Mouse (Mus musculus) embryonic facial prominence, embryonic 10.5 days (tissue): Measurements from ENCODE around the gene Cdip1. TPM values are rescaled to one million over a fixed set of nuclear protein-coding genes. Genes with fewer than 3 reads are reported as not detected.
A peak's percentile ranks its signal among the peaks of the same experiment; 100 is the strongest.
"Not testable (repeated sequence)": the region's sequence is repeated elsewhere in the genome, so short reads cannot be mapped to it uniquely, and the experiment has no call there.

Experiments used
- DNase-seq: peaks from one replicate; pipeline ENCODE4 v3.0.0-alpha.2; 2017; ENCODE audit warnings: low spot score
- H3K27ac ChIP-seq: fragments of 300-500 bp; sonication (generic); replicated peaks from 2 replicates; pipeline ENCODE4 v1.5.1; 2016; ENCODE audit warnings: mild to moderate bottlenecking
- H3K27me3 ChIP-seq: fragments of 300-500 bp; sonication (generic); replicated peaks from 2 replicates; pipeline ENCODE4 v1.6.1; 2016; ENCODE audit warnings: low read depth, mild to moderate bottlenecking; ENCODE audit not compliant: poor library complexity, severe bottlenecking
- H3K36me3 ChIP-seq: fragments of 300-500 bp; sonication (generic); replicated peaks from 2 replicates; pipeline ENCODE4 v1.6.1; 2016; ENCODE audit warnings: mild to moderate bottlenecking, moderate library complexity
- H3K4me1 ChIP-seq: fragments of 300-500 bp; sonication (generic); 2 replicates; pipeline ENCODE4 v1.6.1; 2016
- H3K4me3 ChIP-seq: fragments of 300-500 bp; sonication (generic); 2 replicates; pipeline ENCODE4 v1.5.1; 2016; ENCODE audit warnings: mild to moderate bottlenecking, moderate library complexity
- H3K9me3 ChIP-seq: fragments of 300-500 bp; sonication (generic); 2 replicates; pipeline ENCODE4 v1.6.1; 2016; ENCODE audit warnings: mild to moderate bottlenecking
- WGBS: fragments of 180-500 bp; shearing (Covaris S2); methylation state at CpG from one replicate; pipeline ENCODE4 v1.1.7; 2016; 5-methylcytosine and 5-hydroxymethylcytosine counted together
- polyA plus RNA-seq: library from polyadenylated mRNA; unstranded; fragments of >200 nt; fragmentation: Nextera tagmentation; extraction: Ambion mirVana; gene quantifications from 2 replicates; pipeline ENCODE4 v1.2.1, GENCODE M21; 2016

The Cdip1 gene
- polyA plus RNA-seq, result 112 and 116 TPM in 2 replicates

GRCm38 (mm10) chr16:4789810-4790559 is at the start of gene Cdip1:
Cdip1 (minus strand) TSS chr16:4790292.
- Histone ChIP-seq H3K36me3 (peaks cover 7% of the 10 kb centered on the region), H3K4me3 (peak within 1 kb of the TSS; percentile 86), H3K27me3 (no peaks in the 10 kb centered on the region), H3K4me1 (peaks cover 29% of the 10 kb centered on the region), H3K9me3 (no peaks in the 10 kb centered on the region), H3K27ac (peak within 1 kb of the TSS; percentile 98)
- DNase-seq, result peak; percentile 96
- under 1% methylated on average over 51 of the region's 51 CpGs for whole genome bisulfite sequencing

- Histone ChIP-seq H3K27ac (no peak overlapping the region), H3K9me3 (no peaks in the 10 kb centered on the region), H3K36me3 (no peaks in the 10 kb centered on the region), H3K27me3 (no peaks in the 10 kb centered on the region), H3K4me1 (no peaks in the 10 kb centered on the region), H3K4me3 (no peak overlapping the region)
- DNase-seq, result no peak
- WGBS, result 78% methylated on average over 3 of the region's 3 CpGs
Observed at GRCm38 (mm10) chr16:4839552-4839951, 49.5 kb upstream of the Cdip1 start.

DNA sequence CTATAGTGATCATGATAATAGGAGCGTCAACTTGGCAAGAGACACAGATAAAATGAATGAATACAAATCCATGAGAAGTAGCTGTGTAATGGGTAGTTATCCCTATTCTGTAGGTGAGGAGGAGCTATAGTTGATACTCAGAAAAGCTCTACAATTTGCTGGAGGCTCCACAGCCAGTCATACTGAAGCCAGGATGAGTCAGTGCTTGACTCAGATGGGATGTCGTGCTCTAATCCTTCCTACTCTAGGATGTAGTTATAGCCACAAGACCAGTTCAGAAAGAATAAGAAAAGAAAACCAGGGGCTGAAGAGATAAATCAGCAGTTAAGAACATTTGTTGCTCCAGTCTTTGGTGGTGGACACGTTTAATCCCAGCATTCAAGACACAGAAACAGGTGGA is 47.5 kb upstream of the Cdip1 start:
- Histone ChIP-seq H3K27ac (no peak overlapping the region), H3K4me3 (no peak overlapping the region), H3K9me3 (no peaks in the 10 kb centered on the region), H3K36me3 (no peaks in the 10 kb centered on the region), H3K4me1 (no peaks in the 10 kb centered on the region), H3K27me3 (no peaks in the 10 kb centered on the region)
- no peak for DNase-seq
- 84% methylated on average over 3 of the region's 3 CpGs for WGBS

DNA sequence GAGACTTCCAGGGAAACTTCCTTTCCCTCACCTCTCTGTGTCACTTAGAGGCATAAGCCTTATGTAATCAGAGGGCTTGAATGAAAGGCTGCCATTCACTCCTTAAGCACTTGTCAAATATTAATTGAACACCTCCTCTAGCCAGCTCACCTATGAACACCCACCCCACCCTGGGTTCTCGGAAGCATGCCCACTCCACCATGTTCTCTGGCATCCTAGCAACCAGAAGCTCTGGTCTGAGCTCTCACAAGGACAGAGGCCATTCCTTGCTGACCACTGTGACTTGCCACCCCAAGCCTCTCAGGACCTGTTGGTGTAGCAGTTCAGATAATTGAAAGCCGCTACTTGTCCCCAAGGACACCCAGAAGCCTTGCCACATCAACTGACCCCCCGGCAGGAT is 45.1 kb upstream of the Cdip1 start, which contains the start of gene 4930562C15Rik:
Gene 4930562C15Rik, plus strand, starts transcription at position 226 of the 400 bp plus-strand sequence.
- 82% methylated on average over 3 of the region's 3 CpGs for WGBS

GRCm38 (mm10) chr16:4833858-4834257 is 43.8 kb upstream of the Cdip1 start:
- Histone ChIP-seq H3K27me3 (no peaks in the 10 kb centered on the region), H3K36me3 (no peaks in the 10 kb centered on the region), H3K4me3 (no peak overlapping the region), H3K4me1 (no peaks in the 10 kb centered on the region), H3K9me3 (no peaks in the 10 kb centered on the region), H3K27ac (no peak overlapping the region)
- 84% methylated on average over 2 of the region's 2 CpGs for WGBS
- no peak for DNase-seq

More for the DNA sequence above, 45.1 kb upstream of the Cdip1 start, which contains the start of gene 4930562C15Rik:
- Histone ChIP-seq H3K4me3 (no peak within 1 kb of the TSS), H3K27me3 (no peaks in the 10 kb centered on the region), H3K4me1 (no peaks in the 10 kb centered on the region), H3K27ac (no peak within 1 kb of the TSS), H3K36me3 (no peaks in the 10 kb centered on the region), H3K9me3 (no peaks in the 10 kb centered on the region)
- no peak for DNase-seq

- H3K36me3 ChIP-seq, result no peaks in the 10 kb centered on the region
- 72% methylated on average over 15 of the region's 15 CpGs for WGBS
Observed at GRCm38 (mm10) chr16:4831650-4832419, 41.7 kb upstream of the Cdip1 start.

GRCm38 (mm10) chr16:4829271-4829900 is 39.3 kb upstream of the Cdip1 start:
- no peak for DNase-seq
- Histone ChIP-seq H3K27ac (no peak overlapping the region), H3K4me3 (no peak overlapping the region), H3K36me3 (no peaks in the 10 kb centered on the region), H3K4me1 (no peaks in the 10 kb centered on the region), H3K27me3 (no peaks in the 10 kb centered on the region), H3K9me3 (no peaks in the 10 kb centered on the region)
- 86% methylated on average over 6 of the region's 6 CpGs for WGBS

More at GRCm38 (mm10) chr16:4831650-4832419, 41.7 kb upstream of the Cdip1 start:
- Histone ChIP-seq H3K27ac (no peak overlapping the region), H3K27me3 (no peaks in the 10 kb centered on the region), H3K9me3 (no peaks in the 10 kb centered on the region), H3K4me1 (no peaks in the 10 kb centered on the region), H3K4me3 (no peak overlapping the region)
- no peak for DNase-seq

DNA sequence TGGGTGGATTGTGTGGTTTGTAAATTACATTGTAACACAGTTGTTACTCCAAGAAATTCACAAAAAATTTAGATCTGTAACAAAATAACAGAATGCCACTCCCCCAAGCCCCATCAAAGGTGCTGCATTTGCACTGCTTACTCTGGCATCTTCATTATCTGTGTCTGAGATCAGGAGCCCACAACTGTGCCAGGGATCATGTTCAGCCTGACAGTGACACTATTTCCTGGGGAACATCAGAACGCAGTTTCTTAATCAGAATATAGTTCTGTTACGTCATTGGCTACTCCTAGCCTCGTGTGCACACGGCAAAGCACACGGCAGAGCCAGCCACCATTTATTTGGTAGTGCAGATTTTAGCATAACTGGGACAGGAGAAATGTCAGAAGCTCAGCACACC is 37.5 kb upstream of the Cdip1 start:
- 96% methylated on average over 5 of the region's 5 CpGs for WGBS
- no peaks in the 10 kb centered on the region for H3K9me3 ChIP-seq
- H3K4me3 ChIP-seq, result no peak overlapping the region
- H3K27me3 ChIP-seq, result no peaks in the 10 kb centered on the region
- H3K4me1 ChIP-seq, result no peaks in the 10 kb centered on the region
- H3K36me3 ChIP-seq, result no peaks in the 10 kb centered on the region
- H3K27ac ChIP-seq, result no peak overlapping the region
- no peak for DNase-seq

- H3K36me3 ChIP-seq, H3K27ac ChIP-seq, H3K27me3 ChIP-seq, H3K4me3 ChIP-seq, H3K4me1 ChIP-seq, DNase-seq: not testable (repeated sequence)
- 87% methylated on average over 5 of the region's 5 CpGs for WGBS
- peaks cover 11% of the 10 kb centered on the region for H3K9me3 ChIP-seq
Observed at GRCm38 (mm10) chr16:4824466-4824865, 34.4 kb upstream of the Cdip1 start.

DNA sequence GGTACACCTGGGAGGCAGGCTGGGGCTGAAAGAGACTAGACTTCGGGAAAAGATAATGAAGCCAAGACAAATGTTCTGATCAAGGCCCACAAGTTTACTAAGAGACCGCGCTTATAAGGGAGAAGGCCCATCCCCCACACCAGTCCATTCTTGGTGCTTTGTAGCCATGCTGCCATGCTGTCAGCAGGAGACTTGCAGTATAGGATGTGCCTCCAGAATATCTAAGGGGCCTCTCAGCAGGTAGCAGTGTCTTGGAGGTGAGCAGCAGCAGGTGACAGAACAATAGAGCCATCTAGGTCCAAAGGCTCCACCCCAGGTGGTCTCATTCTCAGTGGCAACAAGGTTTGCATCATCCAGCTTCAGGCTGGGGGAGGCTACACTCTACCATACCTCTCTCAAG is 28.3 kb upstream of the Cdip1 start:
- Histone ChIP-seq H3K9me3 (peaks cover 11% of the 10 kb centered on the region), H3K27ac (no peak overlapping the region), H3K4me3 (no peak overlapping the region), H3K36me3 (no peaks in the 10 kb centered on the region), H3K27me3 (no peaks in the 10 kb centered on the region), H3K4me1 (no peaks in the 10 kb centered on the region)
- 85% methylated on average over 3 of the region's 3 CpGs for WGBS
- no peak for DNase-seq

DNA sequence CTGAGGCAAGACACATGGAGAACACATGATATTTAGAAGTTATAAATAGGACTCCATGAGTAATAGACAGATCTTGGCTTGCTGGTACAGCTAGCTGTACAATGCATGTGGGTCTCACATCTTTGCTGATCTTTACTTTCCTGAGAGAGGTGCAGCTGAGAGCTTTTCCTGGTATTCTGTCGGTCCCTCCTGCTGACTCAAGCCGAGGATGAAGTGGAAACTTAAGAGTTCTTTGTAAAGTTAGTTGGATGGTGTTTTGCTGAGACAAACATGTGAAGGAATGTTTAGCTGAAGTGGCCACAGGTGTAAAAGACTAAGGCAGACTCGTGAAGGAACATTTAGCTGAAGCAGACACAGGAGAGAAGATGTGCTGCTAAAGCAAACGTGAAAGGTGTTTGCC is 6.5 kb upstream of the Cdip1 start:
- DNase-seq, result no peak
- Histone ChIP-seq H3K4me1 (no peaks in the 10 kb centered on the region), H3K27ac (no peak overlapping the region), H3K9me3 (no peaks in the 10 kb centered on the region), H3K36me3 (no peaks in the 10 kb centered on the region), H3K27me3 (no peaks in the 10 kb centered on the region), H3K4me3 (no peak overlapping the region)
- WGBS, result 84% methylated on average over 4 of the region's 4 CpGs

- no peaks in the 10 kb centered on the region for H3K27me3 ChIP-seq
- WGBS, result 71% methylated on average over 2 of the region's 2 CpGs
- H3K9me3 ChIP-seq, result no peaks in the 10 kb centered on the region
- H3K4me3 ChIP-seq, result no peak overlapping the region
- H3K4me1 ChIP-seq, result peaks cover 29% of the 10 kb centered on the region
- peaks cover 6% of the 10 kb centered on the region; the same call in 1 of the 2 replicates for H3K36me3 ChIP-seq
- H3K27ac ChIP-seq, result no peak overlapping the region
- no peak for DNase-seq
Observed at GRCm38 (mm10) chr16:4791332-4791731, 1.2 kb upstream of the Cdip1 start.
